Mouse (Mus musculus) CD8-positive naive resting alpha-beta T cell, adult 2 months (primary cell): ENCODE measurements at regions not wholly inside any gene's neighbourhood (a gene's known extent, or its start where the extent isn't known, plus 50 kb on each side); places are given as distances from the start of the nearest gene placed in this dataset.
A peak's percentile ranks its signal among the peaks of the same experiment; 100 is the strongest.

Experiments
- DNase-seq, 2 experiments: peaks; one replicate each; pipeline ENCODE4 v3.0.0; 2022; ENCODE audit warnings: low read depth in 2 of 2, low spot score in 2 of 2

DNA sequence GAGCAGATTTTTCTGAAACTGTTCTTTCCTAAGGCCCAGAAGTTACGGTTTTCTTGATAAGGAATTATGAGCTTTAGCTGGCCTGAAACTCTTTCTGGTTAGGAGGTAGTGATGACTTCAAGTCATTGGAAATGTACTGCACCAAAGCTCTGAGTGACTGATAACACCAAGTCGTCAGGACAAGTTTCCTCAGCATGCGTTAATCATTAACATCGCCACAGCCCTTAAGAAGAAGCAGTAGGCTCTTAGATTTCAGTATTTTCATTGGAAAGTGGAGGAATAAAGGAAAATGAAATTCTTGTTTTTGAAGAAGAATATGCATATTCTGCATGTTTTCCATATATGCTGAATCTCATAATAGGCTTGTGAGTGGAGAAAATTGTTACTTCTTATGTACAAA lies 390.3 kb upstream of the Gm11114 start:
- DNase-seq, result no peak

DNA sequence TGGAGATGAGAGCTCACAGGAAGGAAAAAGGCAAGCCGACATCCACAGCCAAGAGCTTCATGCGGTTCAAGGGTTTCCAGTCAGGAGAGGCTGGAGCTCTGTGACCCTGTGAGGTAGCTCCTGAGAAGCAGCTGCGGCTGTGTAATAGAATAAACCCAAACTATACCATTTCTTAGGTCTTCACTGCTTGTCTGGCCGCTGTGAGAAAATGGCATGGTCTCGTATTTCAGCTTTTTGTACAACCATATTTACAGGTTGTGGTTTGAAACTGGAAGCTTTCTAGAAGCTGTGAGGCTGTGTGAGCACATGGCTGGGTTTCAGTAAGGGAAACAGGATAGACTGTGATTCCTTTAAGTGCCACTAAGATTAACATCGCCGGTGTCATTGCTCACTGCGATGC lies 388.6 kb upstream of the Gm11114 start:
- DNase-seq, result no peak

DNA sequence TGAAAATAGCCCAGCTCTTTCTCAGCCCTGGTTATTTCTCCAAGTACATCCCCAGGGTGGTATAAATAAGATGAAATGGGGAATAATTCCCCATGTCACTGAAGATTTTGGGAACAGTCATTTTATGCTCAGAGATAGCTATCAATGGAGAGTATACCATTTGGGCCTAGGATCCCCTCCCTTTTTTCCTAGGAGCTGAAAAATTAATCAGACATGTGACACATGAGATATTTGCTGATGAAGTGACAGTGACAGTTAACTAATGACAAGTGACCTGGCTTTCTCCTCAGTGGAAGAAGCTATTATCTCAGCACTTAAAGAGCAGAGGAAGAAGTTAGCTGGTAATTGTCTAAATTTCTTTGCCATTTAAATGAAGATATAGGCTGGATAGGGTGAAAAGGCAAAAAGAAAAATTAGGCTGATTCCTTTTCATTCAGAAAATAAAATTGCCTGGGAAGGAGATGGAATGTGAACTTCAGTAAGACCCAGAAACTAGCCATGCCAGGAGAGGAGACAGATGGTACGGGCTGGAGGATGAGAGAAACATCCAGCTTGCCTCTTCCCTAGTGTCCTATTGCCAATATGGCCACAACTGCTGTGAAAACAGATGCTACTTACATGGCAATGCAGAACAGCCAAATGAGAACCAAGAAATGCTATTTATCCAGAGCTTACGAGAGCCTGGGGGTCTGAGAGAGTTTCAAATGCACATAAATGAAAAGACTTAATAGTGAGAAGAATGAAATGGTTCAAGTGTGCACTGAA lies 376.1 kb upstream of the Gm11114 start:
- no peak for DNase-seq

DNA sequence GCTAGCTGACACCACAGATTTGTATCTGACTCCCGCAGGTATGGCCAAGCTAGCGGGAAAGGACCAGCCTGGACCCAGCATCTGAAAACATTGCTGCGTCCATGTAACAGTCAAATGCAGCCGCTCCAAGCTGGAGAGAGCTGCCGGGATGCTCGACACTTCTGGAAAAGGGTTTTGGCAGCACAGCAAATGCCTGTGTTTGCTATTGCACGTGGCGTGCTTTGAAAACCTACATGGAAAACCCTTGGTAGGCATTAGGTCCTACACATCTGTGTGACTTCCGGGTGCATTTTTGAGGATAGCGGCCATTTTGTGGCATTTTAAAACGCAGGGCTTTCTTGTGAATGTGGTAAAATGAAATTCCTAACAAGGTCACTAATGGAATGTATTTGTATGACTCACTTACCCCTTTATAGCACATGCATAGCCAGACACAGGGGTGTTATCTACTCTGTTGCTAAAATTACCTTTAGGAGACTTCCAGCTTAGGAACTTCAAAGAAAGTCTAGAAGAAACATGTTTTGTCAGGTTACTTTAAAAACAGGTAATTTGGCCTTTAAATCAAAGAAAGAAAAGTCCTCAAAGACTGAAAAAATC lies 345.9 kb upstream of the Gm11114 start:
- DNase-seq, result no peak

DNA sequence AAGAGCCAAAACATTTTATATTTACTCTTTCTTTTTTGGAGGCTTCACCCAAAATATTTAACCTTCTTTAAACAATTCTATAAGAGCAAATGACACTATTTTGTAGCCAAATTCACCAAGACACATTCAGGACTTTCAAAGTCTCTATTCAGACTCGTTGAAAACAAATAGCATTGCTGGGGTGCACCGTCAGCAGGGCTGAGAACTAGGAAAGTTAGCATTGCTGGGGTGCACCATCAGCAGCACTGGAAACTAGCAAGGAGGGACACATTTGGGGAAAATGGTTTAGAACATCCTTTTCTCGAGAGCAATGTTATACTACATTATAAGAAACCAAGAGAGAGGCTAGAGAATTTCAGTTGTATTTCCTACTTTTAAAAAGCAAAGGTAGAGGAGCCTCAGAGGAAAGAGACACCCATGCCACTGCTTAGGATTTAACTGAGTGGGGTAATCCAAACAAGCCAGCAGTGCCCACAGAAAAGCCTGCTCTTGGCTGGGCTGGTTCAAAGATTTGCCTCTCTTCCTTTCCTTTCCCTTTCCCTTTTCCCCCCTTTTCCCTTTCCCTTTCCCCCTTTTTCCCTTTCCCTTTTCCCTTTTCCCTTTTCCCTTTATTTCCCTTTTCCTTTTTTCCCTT lies 342.5 kb upstream of the Gm11114 start:
- DNase-seq, result no peak

DNA sequence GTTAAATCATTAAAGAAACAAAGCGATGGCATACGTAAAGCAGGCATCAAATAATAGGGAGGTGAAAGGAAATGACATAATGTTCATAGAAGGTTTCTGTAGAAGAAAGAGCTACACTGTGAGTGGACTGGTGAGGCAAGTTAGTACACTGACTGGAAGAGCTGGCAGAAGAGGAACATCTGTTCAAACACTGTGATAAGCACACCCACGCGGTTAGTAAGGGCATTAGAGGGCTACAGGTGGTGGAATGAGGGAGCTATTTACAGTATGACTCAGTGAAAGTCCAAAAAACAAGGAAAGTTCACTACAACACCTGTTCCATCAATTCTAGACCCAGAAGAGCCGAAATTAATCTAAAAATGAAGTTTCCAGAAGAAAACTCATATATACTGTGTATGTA lies 335.1 kb upstream of the Gm11114 start:
- no peak for DNase-seq

DNA sequence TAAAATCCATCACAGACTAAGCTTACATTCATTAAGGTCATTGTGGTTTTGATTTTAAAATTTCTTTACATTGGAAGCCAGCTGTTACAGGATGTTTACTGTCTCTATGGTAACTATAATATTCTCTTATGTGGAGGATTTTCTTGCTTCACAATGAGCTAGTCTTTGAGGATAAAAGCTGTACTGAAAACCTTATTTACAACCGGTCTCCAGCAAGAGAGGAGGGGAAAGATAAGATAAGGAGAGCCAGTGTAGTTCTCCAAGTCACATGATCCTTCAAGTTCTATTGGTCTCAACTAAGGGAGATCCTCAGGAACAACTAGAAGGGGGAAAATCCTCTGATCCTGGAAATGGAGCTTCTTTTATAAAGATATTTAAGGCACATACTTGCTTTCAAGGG lies 309.2 kb upstream of the Gm11114 start:
- DNase-seq, result no peak

DNA sequence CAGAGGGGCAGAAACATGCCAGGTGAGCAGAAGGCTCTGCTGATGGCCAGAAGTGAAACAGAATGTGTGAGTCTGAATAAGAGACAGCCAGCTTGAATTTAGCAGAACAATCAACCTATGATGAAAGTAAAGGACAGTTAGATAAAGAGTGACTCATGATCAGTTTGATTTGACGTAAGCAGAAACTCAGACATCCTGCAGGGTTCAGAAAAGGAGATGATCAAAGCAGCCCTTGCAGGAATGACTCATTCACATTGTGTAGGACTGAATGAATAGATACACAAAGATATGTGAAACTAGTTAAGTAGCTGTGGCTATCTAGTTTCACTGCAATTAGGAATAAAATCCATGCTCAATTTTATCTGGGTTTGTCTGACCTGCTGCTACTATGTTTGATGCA lies 301.2 kb upstream of the Gm11114 start:
- DNase-seq, result no peak

DNA sequence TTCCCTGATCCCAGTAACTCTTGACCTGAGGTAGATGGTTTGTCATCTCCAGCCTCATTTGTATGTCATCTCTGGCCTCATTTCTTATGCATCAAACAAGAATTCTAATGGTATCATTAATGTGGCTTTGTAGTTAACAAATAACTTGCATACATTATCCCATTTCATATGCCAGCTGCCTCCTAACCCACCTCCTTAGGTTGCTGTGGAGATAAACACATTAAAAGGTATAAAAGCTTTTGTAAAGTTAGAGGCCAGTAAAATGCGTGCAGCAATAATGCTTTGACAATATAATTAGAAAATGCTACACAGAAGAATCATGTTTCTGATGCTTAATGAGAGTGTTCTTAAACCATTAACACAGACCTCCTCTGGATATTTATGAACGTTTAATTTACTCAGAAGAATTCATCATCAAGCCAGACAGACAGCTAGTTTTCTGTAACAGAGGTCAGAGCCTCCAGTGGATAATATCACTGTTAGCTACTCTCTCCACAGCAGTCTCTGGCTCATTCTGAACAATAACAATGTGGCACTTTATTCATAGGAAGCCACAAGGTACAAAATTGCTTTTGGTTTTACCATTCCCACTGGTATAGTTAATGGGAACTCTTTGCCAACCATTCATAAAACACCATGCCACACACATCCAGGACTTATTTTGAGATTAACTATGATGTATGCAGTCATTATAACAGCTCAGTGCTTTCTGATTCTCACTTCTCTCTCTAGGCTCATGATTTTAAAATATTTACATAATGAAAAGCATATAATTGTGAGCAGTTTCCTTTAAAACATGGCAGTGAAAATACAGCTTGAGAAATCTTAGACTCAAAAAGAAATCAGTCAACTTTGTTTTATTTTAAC lies 264.2 kb upstream of the Gm11114 start:
- DNase-seq, result no peak

DNA sequence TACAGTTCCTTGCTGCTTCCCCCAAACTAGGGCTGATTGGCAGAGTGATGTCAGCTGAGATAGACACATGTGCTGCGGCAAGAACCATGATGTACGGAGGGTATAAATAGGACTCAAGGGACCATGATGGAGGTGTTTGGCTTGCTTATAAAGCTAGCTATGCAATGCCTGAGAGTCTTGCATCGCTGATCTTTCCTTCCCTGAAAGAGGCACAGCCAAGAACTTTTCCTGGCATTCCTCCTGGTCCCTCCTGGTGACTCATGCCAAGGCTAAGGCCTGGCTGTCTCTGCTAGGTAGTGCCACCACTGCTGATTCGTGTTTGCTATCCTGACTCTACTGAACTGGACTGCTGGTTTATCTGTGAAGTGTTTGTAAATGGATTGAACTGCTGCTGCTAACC lies 260.0 kb upstream of the Gm11114 start:
- DNase-seq, result no peak

DNA sequence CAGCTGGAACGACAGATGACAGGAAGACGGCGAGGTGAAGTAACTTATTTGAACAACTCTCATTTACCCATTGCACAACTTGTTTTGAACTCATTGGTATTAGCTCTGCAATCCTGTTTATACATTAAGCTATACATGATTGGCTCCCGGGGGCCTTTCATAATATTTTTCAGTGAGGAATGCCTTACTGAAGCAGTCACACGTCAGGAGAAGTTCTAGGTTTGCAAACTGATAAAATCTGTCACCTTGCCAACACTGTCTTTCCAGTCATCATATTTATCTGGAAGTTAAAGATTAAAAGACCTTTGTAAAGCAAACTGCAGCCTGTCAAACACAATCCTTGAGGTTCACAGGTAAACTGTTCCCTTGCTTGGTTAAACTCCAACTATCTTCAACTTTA lies 232.6 kb upstream of the Gm11114 start:
- DNase-seq, result no peak

DNA sequence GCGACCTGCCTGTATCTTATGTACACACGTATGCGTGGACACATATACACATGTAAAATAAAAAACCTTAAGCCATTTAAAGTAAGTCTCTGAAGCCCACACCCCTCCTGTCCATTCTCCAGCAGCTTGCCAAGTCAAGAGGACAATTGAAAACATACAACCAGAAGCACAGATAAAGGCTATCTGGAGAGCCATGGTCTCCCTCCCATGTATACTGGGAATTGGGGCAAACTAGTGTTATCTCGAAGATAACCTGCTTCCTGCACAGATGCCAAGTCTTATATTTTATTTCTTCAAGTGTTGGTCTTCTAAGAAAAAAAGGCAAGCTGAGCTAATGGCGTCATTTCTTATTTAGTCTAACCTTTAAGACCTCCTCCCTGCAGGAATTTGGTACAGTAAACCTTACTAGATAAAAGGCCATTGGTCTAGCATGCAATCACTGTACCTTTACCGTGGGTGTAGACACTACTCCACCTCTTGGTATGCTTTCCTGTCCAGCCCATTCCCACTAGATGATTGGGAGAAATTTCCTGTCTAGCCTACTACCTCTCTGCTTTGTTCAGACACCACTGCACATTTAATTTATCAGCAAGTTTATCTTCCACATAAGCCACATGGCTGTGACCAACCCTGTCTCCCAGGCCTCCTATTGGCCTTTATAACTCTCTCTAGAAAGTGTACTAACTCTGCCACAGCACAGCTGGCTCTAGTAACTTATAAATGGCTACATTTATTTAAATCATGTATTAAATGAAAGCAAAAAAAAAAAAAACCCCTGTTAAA lies 223.8 kb upstream of the Gm11114 start:
- DNase-seq, result no peak

DNA sequence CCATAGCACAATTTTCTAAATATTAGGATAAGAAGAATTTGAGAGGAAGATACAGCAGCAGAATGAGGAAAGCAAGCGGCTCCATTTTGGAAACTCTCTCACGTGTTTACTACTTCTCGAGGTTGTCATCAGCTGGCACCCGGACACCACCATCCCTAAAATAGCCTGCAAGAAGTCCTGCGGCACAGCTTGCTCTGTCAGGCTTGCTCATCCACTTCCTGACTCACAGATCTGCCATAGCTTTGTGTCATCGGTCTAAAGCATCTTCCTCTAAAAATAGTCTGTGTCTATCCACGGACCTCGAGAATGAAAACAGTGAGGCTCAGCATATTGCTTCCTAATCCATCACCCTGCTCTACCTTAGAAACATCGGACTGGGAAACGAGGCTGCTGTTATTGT lies 222.3 kb upstream of the Gm11114 start:
- no peak for DNase-seq

DNA sequence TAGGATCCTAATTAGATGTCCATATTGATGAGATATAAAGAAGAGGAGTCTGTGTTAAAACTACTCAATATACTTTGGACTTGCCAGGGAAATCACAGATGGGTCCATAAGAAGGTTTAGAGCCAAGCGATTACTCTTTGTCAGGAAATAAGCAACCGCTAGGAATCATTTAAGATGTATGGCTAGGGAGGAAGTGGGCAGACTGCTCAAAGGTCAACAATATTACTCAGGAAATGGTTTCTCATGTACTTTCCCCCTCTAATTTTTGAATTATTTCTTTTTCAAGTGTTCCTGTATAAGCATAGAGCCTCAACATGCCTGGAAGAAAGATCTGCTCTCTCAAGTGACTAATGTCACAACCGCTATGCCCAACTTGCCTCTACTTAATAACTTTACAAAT lies 217.3 kb upstream of the Gm11114 start:
- no peak for DNase-seq

DNA sequence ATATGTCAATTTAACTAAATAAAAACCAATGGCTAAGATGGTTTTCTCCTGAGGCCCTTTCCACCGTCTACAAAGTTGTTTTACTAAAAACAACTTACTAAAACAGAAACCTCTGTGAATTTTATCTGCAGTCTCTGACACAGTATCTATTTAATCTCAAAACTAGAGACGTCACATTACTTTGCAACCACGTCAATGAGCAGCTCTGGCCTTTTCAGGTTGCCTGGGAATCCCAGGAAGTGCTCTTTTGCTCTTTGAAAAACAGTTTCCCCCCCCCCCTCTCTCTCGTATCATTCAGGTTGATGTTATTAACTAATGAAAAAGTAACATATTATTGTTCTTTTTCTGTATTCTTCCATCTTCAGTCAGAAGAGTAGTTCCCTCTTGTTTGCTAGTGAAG lies 216.1 kb upstream of the Gm11114 start:
- no peak for DNase-seq

DNA sequence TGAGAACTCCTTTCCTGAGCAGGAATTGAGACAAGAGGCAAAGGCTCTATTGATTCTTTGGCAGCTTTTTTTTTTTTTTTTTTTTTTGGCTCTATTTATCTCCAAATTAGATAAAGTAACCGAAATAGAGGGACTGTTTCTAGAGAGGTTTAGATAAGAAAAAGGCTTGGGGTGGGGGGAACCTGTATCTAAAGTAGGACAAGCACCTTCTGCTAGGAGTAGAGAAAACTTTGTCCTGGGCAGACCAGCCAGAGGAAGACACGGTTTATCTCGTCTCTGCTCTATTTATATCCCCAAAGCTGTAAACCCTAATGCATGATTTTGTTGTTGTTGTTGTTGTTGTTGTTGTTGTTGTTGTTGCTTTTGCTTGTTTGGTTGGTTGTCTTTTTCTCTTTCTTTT lies 199.6 kb upstream of the Gm11114 start:
- DNase-seq, result no peak

DNA sequence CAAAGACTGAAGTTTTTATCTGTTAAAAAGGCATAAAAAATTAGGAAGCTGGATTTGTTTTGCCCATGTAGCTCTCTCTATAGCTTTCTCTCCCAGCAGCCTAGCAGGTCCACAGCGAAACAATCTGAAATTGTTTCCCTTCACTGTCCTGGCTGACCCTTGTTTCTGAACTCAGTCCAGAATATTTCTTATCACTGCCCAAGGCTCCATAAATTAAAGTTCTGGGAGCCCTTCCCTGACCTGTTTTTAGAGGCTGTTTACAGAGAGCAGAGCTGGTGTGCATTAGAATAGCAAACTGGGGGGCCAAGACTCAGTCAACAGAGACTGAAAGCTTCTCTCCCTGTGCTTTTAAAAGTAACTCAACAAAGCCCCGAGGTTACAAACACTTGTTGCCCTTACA lies 198.3 kb upstream of the Gm11114 start:
- no peak for DNase-seq

DNA sequence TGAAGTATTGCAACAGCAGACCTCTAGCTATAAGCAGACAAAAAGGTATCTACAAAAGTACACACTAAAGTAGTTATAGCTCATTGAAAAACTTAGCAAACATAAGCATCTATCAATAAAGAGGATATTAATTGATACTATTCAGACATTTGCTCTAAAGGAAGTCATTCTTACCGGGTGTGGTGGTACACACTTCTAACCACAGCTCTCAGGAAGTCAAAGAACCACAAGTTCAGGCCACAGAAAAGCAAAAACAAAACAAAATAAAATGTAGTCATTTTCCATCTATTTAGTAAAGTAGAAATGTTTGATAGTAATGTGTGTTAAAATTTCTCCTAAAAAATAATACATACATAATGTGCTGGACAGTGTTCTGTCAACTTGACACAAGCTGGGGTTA lies 192.5 kb upstream of the Gm11114 start:
- DNase-seq, result peak in 1 of 2 experiments; percentile 25

DNA sequence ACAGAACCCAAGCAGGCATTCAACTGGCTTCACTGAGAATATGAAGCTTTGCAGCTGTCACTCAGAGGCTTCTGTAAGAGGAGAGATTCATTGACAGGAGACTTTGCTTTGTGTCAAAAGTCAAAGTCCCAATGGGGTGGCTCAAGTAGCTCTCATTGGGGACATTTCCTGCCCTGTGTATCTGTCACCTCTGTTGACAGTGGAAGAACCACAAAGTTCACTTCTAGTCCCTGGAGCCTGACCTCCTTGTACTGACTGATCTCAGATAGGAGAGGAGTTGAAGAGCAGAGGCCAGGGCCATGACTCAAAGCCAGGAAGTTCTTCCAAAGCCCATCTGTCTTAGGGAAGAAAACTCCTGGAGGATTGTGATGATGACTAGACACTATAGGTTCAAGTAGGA lies 191.5 kb upstream of the Gm11114 start:
- DNase-seq, result no peak

DNA sequence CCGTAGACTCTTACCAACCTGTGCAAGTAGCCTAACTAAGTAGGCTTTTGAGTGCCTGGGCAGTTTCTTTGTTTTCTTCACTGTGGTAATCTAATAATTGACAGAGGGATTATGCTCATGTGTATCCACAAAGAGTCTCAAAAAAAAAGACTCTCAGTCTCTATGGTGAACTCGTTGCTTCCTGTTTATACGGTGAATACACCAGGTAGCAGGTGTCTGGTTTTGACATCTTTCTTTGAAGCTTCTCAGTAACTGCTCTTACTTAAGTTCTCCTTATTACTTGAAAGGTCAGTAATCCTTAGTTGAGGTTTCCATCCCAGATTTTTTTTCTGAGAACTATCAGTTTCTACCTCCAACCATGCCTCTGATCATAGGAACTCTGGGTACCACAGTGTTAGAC lies 188.9 kb upstream of the Gm11114 start:
- no peak for DNase-seq

DNA sequence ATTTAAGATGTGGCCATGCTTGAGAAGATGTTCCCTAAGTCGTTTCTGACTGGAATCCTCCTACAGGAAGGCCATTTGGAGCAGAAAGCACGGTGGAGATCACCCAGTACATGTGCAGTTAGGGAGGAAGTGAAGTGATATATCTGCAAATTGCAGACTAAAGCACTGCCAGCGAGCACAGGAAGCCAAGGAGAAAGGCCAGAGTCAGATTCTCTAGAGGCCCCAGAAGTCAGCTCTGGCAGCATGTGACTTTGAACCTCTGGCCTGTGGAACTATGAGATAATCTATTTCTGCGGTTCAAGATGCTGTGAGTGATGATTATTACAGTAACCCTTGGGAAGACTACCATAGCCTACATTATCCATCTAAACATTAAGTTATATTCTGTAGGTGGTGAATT lies 186.8 kb upstream of the Gm11114 start:
- no peak for DNase-seq
